Mouse (Mus musculus) heart, postnatal 0 days (tissue): ENCODE measurements at regions not wholly inside any gene's neighbourhood (a gene's known extent, or its start where the extent isn't known, plus 50 kb on each side); places are given as distances from the start of the nearest gene placed in this dataset.

ENCODE experiments used
- ATAC-seq: fragments of 200-750 bp; cut with Nextera tagmentation; 2 replicates; pipeline ENCODE4 v1.8.0; 2017; ENCODE audit warnings: low read depth, moderate number of reproducible peaks, moderate library complexity; ENCODE audit not compliant: insufficient read depth
- DNase-seq: peaks from one replicate; pipeline ENCODE4 v3.0.0-alpha.2; 2016; ENCODE audit warnings: low spot score
- H3K27ac ChIP-seq: fragments of 300-500 bp; sonication (generic); 2 replicates; pipeline ENCODE4 v1.5.1; 2014; ENCODE audit warnings: low read depth, mild to moderate bottlenecking
- H3K27me3 ChIP-seq: fragments of 300-500 bp; sonication (generic); 2 replicates; pipeline ENCODE4 v1.6.1; 2014; ENCODE audit warnings: low read length, mixed read lengths; ENCODE audit not compliant: control insufficient read depth, insufficient read depth
- H3K36me3 ChIP-seq: fragments of 300-500 bp; sonication (generic); replicated peaks from 2 replicates; pipeline ENCODE4 v1.6.1; 2014; ENCODE audit warnings: low read length, mixed read lengths; ENCODE audit not compliant: control insufficient read depth, insufficient read depth
- H3K4me1 ChIP-seq: fragments of 300-500 bp; sonication (generic); 2 replicates; pipeline ENCODE4 v1.6.1; 2014; ENCODE audit warnings: antibody characterized with exemption; ENCODE audit not compliant: control insufficient read depth, insufficient read depth
- H3K4me2 ChIP-seq: fragments of 300-500 bp; sonication (generic); 2 replicates; pipeline ENCODE4 v1.6.1; 2014; ENCODE audit warnings: low read depth, mild to moderate bottlenecking, low read length, moderate library complexity
- H3K4me3 ChIP-seq: fragments of 300-500 bp; sonication (generic); 2 replicates; pipeline ENCODE4 v1.5.1; 2014; ENCODE audit warnings: low read depth, low read length
- H3K9ac ChIP-seq: fragments of 300-500 bp; sonication (generic); replicated peaks from 2 replicates; pipeline ENCODE4 v1.6.1; 2014; ENCODE audit warnings: low read depth, low read length, mixed read lengths
- H3K9me3 ChIP-seq: fragments of 300-500 bp; sonication (generic); replicated peaks from 2 replicates; pipeline ENCODE4 v1.6.1; 2016; ENCODE audit warnings: low read length; ENCODE audit not compliant: control insufficient read depth
- CTCF ChIP-seq: IDR thresholded peaks from 2 replicates; pipeline ENCODE4 v1.5.1; 2016; ENCODE audit warnings: antibody characterized with exemption, control low read depth, low read depth
- EP300 ChIP-seq: IDR thresholded peaks from 2 replicates; pipeline ENCODE4 v1.6.1; 2016; ENCODE audit warnings: antibody characterized with exemption, low read depth
- WGBS: fragments of 180-500 bp; shearing (Covaris S2); extraction: QIAGEN DNeasy Blood & Tissue Kit; methylation state at CpG from one replicate; pipeline ENCODE4 v1.1.7; 2014; 5-methylcytosine and 5-hydroxymethylcytosine counted together

- Histone ChIP-seq H3K4me3 (no peak overlapping the region), H3K9ac (no peak overlapping the region), H3K27me3 (no peaks in the 10 kb centered on the region), H3K4me2 (no peak overlapping the region), H3K36me3 (no peaks in the 10 kb centered on the region), H3K27ac (no peak overlapping the region), H3K9me3 (no peaks in the 10 kb centered on the region), H3K4me1 (no peaks in the 10 kb centered on the region)
- no peak for TF ChIP-seq EP300
- no peak for TF ChIP-seq CTCF
- DNase-seq: no peak
- no peak for ATAC-seq
Observed at GRCm38 (mm10) chr11:71564831-71565230, 184.9 kb upstream of the Wscd1 start.

- H3K4me3 ChIP-seq: no peak overlapping the region
- DNase-seq: no peak
- H3K36me3 ChIP-seq: no peaks in the 10 kb centered on the region
- H3K27me3 ChIP-seq: no peaks in the 10 kb centered on the region
- H3K4me2 ChIP-seq: no peak overlapping the region
- peaks cover 9% of the 10 kb centered on the region; the same call in 1 of the 2 replicates for H3K4me1 ChIP-seq
- ATAC-seq: no peak
- TF ChIP-seq CTCF (no peak), EP300 (no peak)
- no peaks in the 10 kb centered on the region for H3K9me3 ChIP-seq
- H3K9ac ChIP-seq: no peak overlapping the region
- 76% methylated on average over 5 of the region's 5 CpGs for WGBS
- H3K27ac ChIP-seq: no peak overlapping the region
Observed at GRCm38 (mm10) chr11:71576801-71577200, 172.9 kb upstream of the Wscd1 start.

GRCm38 (mm10) chr11:71581775-71582174 is 167.9 kb upstream of the Wscd1 start:
- Histone ChIP-seq H3K4me3 (no peak overlapping the region), H3K4me1 (no peaks in the 10 kb centered on the region), H3K27me3 (no peaks in the 10 kb centered on the region), H3K27ac (no peak overlapping the region), H3K9ac (no peak overlapping the region), H3K9me3 (no peaks in the 10 kb centered on the region), H3K4me2 (no peak overlapping the region), H3K36me3 (no peaks in the 10 kb centered on the region)
- WGBS: 42% methylated on average over 2 of the region's 2 CpGs
- ATAC-seq (no peak), DNase-seq (no peak)
- no peak for TF ChIP-seq CTCF
- no peak for TF ChIP-seq EP300

GRCm38 (mm10) chr11:71591014-71591413 is 158.7 kb upstream of the Wscd1 start:
- DNase-seq: no peak
- 78% methylated on average over 6 of the region's 6 CpGs for WGBS
- Histone ChIP-seq H3K9ac (no peak overlapping the region), H3K36me3 (no peaks in the 10 kb centered on the region), H3K27ac (no peak overlapping the region), H3K4me2 (no peak overlapping the region), H3K27me3 (no peaks in the 10 kb centered on the region), H3K9me3 (no peaks in the 10 kb centered on the region), H3K4me3 (no peak overlapping the region), H3K4me1 (no peaks in the 10 kb centered on the region)
- TF ChIP-seq CTCF (no peak), EP300 (no peak)
- ATAC-seq: no peak

- ATAC-seq (no peak), DNase-seq (no peak)
- TF ChIP-seq EP300 (no peak), CTCF (no peak)
- no peaks in the 10 kb centered on the region for H3K27me3 ChIP-seq
- no peak overlapping the region for H3K27ac ChIP-seq
- no peak overlapping the region for H3K4me3 ChIP-seq
- H3K9ac ChIP-seq: no peak overlapping the region
- H3K9me3 ChIP-seq: no peaks in the 10 kb centered on the region
- no peaks in the 10 kb centered on the region for H3K36me3 ChIP-seq
- 67% methylated on average over 6 of the region's 6 CpGs for WGBS
- no peaks in the 10 kb centered on the region for H3K4me1 ChIP-seq
- H3K4me2 ChIP-seq: no peak overlapping the region
Observed at GRCm38 (mm10) chr11:71594250-71594847, 155.4 kb upstream of the Wscd1 start.

GRCm38 (mm10) chr11:71597709-71598108 is 152.0 kb upstream of the Wscd1 start:
- ATAC-seq (no peak), DNase-seq (no peak)
- H3K4me3 ChIP-seq: no peak overlapping the region
- TF ChIP-seq EP300 (no peak), CTCF (no peak)
- no peaks in the 10 kb centered on the region for H3K9me3 ChIP-seq
- no peak overlapping the region for H3K9ac ChIP-seq
- no peaks in the 10 kb centered on the region for H3K27me3 ChIP-seq
- no peak overlapping the region for H3K4me2 ChIP-seq
- 78% methylated on average over 1 of the region's 1 CpGs for WGBS
- no peak overlapping the region for H3K27ac ChIP-seq
- H3K4me1 ChIP-seq: no peaks in the 10 kb centered on the region
- H3K36me3 ChIP-seq: no peaks in the 10 kb centered on the region
